Mouse (Mus musculus): ENCODE measurements at regions not wholly inside any gene's neighbourhood (a gene's known extent, or its start where the extent isn't known, plus 50 kb on each side); places are given as distances from the start of the nearest gene placed in this dataset.

- ATAC-seq: no peak
- H3K9ac ChIP-seq: no peak overlapping the region
- H3K36me3 ChIP-seq (ENCODE audit: poor library complexity, severe bottlenecking): no peaks in the 10 kb centered on the region
- H3K4me3 ChIP-seq: no peak overlapping the region
- 0 out of 2 replicates have a peak, but pooled peaks cover 4% of the 10 kb centered on the region for H3K27me3 ChIP-seq
- no peak overlapping the region for H3K27ac ChIP-seq
- H3K9me3 ChIP-seq (replicated peaks): no peaks in the 10 kb centered on the region
- H3K4me2 ChIP-seq: no peak overlapping the region
- H3K4me1 ChIP-seq: peaks cover 5% of the 10 kb centered on the region; the same call in 1 of the 2 replicates
Measured at GRCm38 (mm10) chr13:71247241-71247640, 405.6 kb upstream of the Adamts16 start.

- Histone ChIP-seq H3K4me1 (peaks cover 5% of the 10 kb centered on the region; the same call in 1 of the 2 replicates), H3K4me2 (no peak overlapping the region), H3K4me3 (no peak overlapping the region), H3K27me3 (0 out of 2 replicates have a peak, but pooled peaks cover 4% of the 10 kb centered on the region), H3K36me3 (ENCODE audit: poor library complexity, severe bottlenecking) (no peaks in the 10 kb centered on the region), H3K27ac (no peak overlapping the region), H3K9ac (no peak overlapping the region), H3K9me3 (replicated peaks) (no peaks in the 10 kb centered on the region)
- ATAC-seq: no peak
- 88% methylated on average over 4 of the region's 4 CpGs for WGBS
Measured at GRCm38 (mm10) chr13:71245326-71245725, 403.7 kb upstream of the Adamts16 start.

- Histone ChIP-seq H3K36me3 (ENCODE audit: poor library complexity, severe bottlenecking) (no peaks in the 10 kb centered on the region), H3K27ac (no peak overlapping the region), H3K4me2 (no peak overlapping the region), H3K9ac (no peak overlapping the region), H3K27me3 (peaks cover 5% of the 10 kb centered on the region; the same call in 1 of the 2 replicates), H3K9me3 (replicated peaks) (no peaks in the 10 kb centered on the region), H3K4me1 (no peaks in the 10 kb centered on the region), H3K4me3 (no peak overlapping the region)
- ATAC-seq: no peak
- WGBS: 76% methylated on average over 4 of the region's 4 CpGs
Measured at GRCm38 (mm10) chr13:71239782-71240181, 398.2 kb upstream of the Adamts16 start.

- 93% methylated on average over 4 of the region's 4 CpGs for whole genome bisulfite sequencing
Measured at GRCm38 (mm10) chr13:71235338-71235737, 393.7 kb upstream of the Adamts16 start.

GRCm38 (mm10) chr13:71231182-71231581, 389.6 kb upstream of the Adamts16 start:
- Histone ChIP-seq H3K9ac (no peak overlapping the region), H3K9me3 (replicated peaks) (no peaks in the 10 kb centered on the region), H3K27me3 (no peaks in the 10 kb centered on the region), H3K27ac (no peak overlapping the region), H3K4me3 (no peak overlapping the region), H3K4me1 (no peaks in the 10 kb centered on the region), H3K4me2 (no peak overlapping the region), H3K36me3 (ENCODE audit: poor library complexity, severe bottlenecking) (no peaks in the 10 kb centered on the region)
- WGBS: 71% methylated on average over 5 of the region's 5 CpGs
- ATAC-seq: no peak

More at GRCm38 (mm10) chr13:71235338-71235737, 393.7 kb upstream of the Adamts16 start:
- no peak overlapping the region for H3K27ac ChIP-seq
- no peak overlapping the region for H3K4me2 ChIP-seq
- H3K9ac ChIP-seq: no peak overlapping the region
- no peak for ATAC-seq
- no peaks in the 10 kb centered on the region for H3K4me1 ChIP-seq
- H3K9me3 ChIP-seq (replicated peaks): no peaks in the 10 kb centered on the region
- H3K27me3 ChIP-seq: peaks cover 5% of the 10 kb centered on the region; the same call in 1 of the 2 replicates
- no peaks in the 10 kb centered on the region for H3K36me3 ChIP-seq (ENCODE audit: poor library complexity, severe bottlenecking)
- no peak overlapping the region for H3K4me3 ChIP-seq

GRCm38 (mm10) chr13:71214776-71215175, 373.2 kb upstream of the Adamts16 start:
- no peak overlapping the region for H3K4me2 ChIP-seq
- no peak overlapping the region for H3K4me3 ChIP-seq
- no peaks in the 10 kb centered on the region for H3K27me3 ChIP-seq
- no peak overlapping the region for H3K27ac ChIP-seq
- WGBS: 59% methylated on average over 5 of the region's 5 CpGs
- ATAC-seq: no peak
- no peaks in the 10 kb centered on the region for H3K9me3 ChIP-seq (replicated peaks)
- no peaks in the 10 kb centered on the region for H3K36me3 ChIP-seq (ENCODE audit: poor library complexity, severe bottlenecking)
- peaks cover 10% of the 10 kb centered on the region; the same call in 1 of the 2 replicates for H3K4me1 ChIP-seq
- H3K9ac ChIP-seq: no peak overlapping the region

GRCm38 (mm10) chr13:71211363-71211762, 369.8 kb upstream of the Adamts16 start:
- Histone ChIP-seq H3K9me3 (replicated peaks) (no peaks in the 10 kb centered on the region), H3K27me3 (no peaks in the 10 kb centered on the region), H3K4me2 (no peak overlapping the region), H3K4me1 (peaks cover 10% of the 10 kb centered on the region; the same call in 1 of the 2 replicates), H3K36me3 (ENCODE audit: poor library complexity, severe bottlenecking) (no peaks in the 10 kb centered on the region), H3K9ac (no peak overlapping the region), H3K4me3 (no peak overlapping the region), H3K27ac (no peak overlapping the region)
- WGBS: 54% methylated on average over 4 of the region's 4 CpGs
- ATAC-seq: no peak

- no peak overlapping the region for H3K4me2 ChIP-seq
- H3K27me3 ChIP-seq: no peaks in the 10 kb centered on the region
- no peaks in the 10 kb centered on the region for H3K36me3 ChIP-seq (ENCODE audit: poor library complexity, severe bottlenecking)
- H3K27ac ChIP-seq: no peak overlapping the region; the same call in 1 of the 2 replicates
- no peak for ATAC-seq
- WGBS: 16% methylated on average over 7 of the region's 7 CpGs
- peaks cover 14% of the 10 kb centered on the region for H3K4me1 ChIP-seq
- no peaks in the 10 kb centered on the region for H3K9me3 ChIP-seq (replicated peaks)
- no peak overlapping the region for H3K4me3 ChIP-seq
- no peak overlapping the region for H3K9ac ChIP-seq
Measured at GRCm38 (mm10) chr13:71210658-71211251, 369.1 kb upstream of the Adamts16 start.

GRCm38 (mm10) chr13:71205708-71206107, 364.1 kb upstream of the Adamts16 start:
- H3K27me3 ChIP-seq: no peaks in the 10 kb centered on the region
- 35% methylated on average over 3 of the region's 3 CpGs for WGBS
- H3K9me3 ChIP-seq (replicated peaks): no peaks in the 10 kb centered on the region
- no peak overlapping the region for H3K4me3 ChIP-seq
- no peak overlapping the region for H3K27ac ChIP-seq
- H3K4me1 ChIP-seq: peaks cover 9% of the 10 kb centered on the region
- no peaks in the 10 kb centered on the region for H3K36me3 ChIP-seq (ENCODE audit: poor library complexity, severe bottlenecking)
- H3K4me2 ChIP-seq: no peak overlapping the region
- no peak for ATAC-seq
- no peak overlapping the region for H3K9ac ChIP-seq

GRCm38 (mm10) chr13:71200656-71201055, 359.0 kb upstream of the Adamts16 start:
- Histone ChIP-seq H3K9me3 (replicated peaks) (no peaks in the 10 kb centered on the region), H3K9ac (no peak overlapping the region), H3K4me1 (peaks cover under 1% of the 10 kb centered on the region; the same call in 1 of the 2 replicates), H3K4me3 (no peak overlapping the region), H3K36me3 (ENCODE audit: poor library complexity, severe bottlenecking) (no peaks in the 10 kb centered on the region), H3K4me2 (no peak overlapping the region), H3K27me3 (no peaks in the 10 kb centered on the region), H3K27ac (no peak overlapping the region)
- ATAC-seq: no peak
- 66% methylated on average over 3 of the region's 3 CpGs for WGBS

- Histone ChIP-seq H3K27me3 (no peaks in the 10 kb centered on the region), H3K36me3 (ENCODE audit: poor library complexity, severe bottlenecking) (no peaks in the 10 kb centered on the region), H3K4me1 (no peaks in the 10 kb centered on the region), H3K9me3 (replicated peaks) (no peaks in the 10 kb centered on the region), H3K9ac (no peak overlapping the region), H3K4me3 (no peak overlapping the region), H3K27ac (no peak overlapping the region), H3K4me2 (no peak overlapping the region)
- no peak for ATAC-seq
- 78% methylated on average over 4 of the region's 4 CpGs for WGBS
Measured at GRCm38 (mm10) chr13:71195675-71196074, 354.1 kb upstream of the Adamts16 start.

- Histone ChIP-seq H3K4me2 (no peak overlapping the region), H3K9ac (no peak overlapping the region), H3K4me3 (no peak overlapping the region), H3K9me3 (replicated peaks) (no peaks in the 10 kb centered on the region), H3K36me3 (ENCODE audit: poor library complexity, severe bottlenecking) (no peaks in the 10 kb centered on the region), H3K4me1 (no peaks in the 10 kb centered on the region), H3K27me3 (no peaks in the 10 kb centered on the region), H3K27ac (no peak overlapping the region)
- no peak for ATAC-seq
- WGBS: 83% methylated on average over 4 of the region's 4 CpGs
Measured at GRCm38 (mm10) chr13:71184500-71184899, 342.9 kb upstream of the Adamts16 start.

- Histone ChIP-seq H3K27me3 (no peaks in the 10 kb centered on the region), H3K9ac (no peak overlapping the region), H3K27ac (no peak overlapping the region), H3K4me3 (no peak overlapping the region), H3K36me3 (ENCODE audit: poor library complexity, severe bottlenecking) (no peaks in the 10 kb centered on the region), H3K9me3 (replicated peaks) (no peaks in the 10 kb centered on the region), H3K4me1 (no peaks in the 10 kb centered on the region), H3K4me2 (no peak overlapping the region)
- no peak for ATAC-seq
Measured at GRCm38 (mm10) chr13:71179083-71179482, 337.5 kb upstream of the Adamts16 start.
